Comparison of ENCODE assay signal across 1 mouse cellular context in genomic region chr2:163102900-163103653, GRCm38 (mm10).
TF ChIP-seq lines count a peak whose summit lies in the region.

No protein-coding gene starts in this region.

TF ChIP-seq in CH12.LX, 34 proteins besides CTCF, POLR2A, EP300 and RAD21 (continued from another document):
- TF ChIP-seq MYC (IDR thresholded peaks at IDR 0.05; ENCODE audit: low read depth, low read length): peak; percentile 78; the same call in 1 of the 2 replicates
- no peak for TF ChIP-seq NRF1 (IDR thresholded peaks at IDR 0.05; ENCODE audit: low read depth, low read length)
- peak; percentile 99 for TF ChIP-seq TCF12 (IDR thresholded peaks at IDR 0.05; ENCODE audit: low read depth, low read length)
- TF ChIP-seq PAX5 (IDR thresholded peaks at IDR 0.05; ENCODE audit: low read length): no peak
- TF ChIP-seq MAX (IDR thresholded peaks at IDR 0.05; ENCODE audit: low read length): 0 out of 2 replicates have a peak, but pooled peaks have one; percentile 20
- TF ChIP-seq ZNF384 (IDR thresholded peaks at IDR 0.05; ENCODE audit: low read depth, low read length): peak; percentile 96
- TF ChIP-seq JUND (conservative IDR thresholded peaks at IDR 0.05; ENCODE audit: low read depth, low read length): peak; percentile 92
- TF ChIP-seq SMC3 (IDR thresholded peaks at IDR 0.05; ENCODE audit: low read depth, low read length): no peak
- TF ChIP-seq SIN3A (IDR thresholded peaks at IDR 0.05; ENCODE audit: low read length): no peak
